Comparison of ENCODE assay signal across 8 mouse cellular contexts in genomic region chr10:22644853-22645491, GRCm38 (mm10). TPM values are rescaled to one million over a fixed set of nuclear protein-coding genes. Genes with fewer than 3 reads are reported as not detected.
DNase-seq lines count a peak whose midpoint lies in the region; ATAC-seq and TF ChIP-seq lines count a peak whose summit lies in the region.

Gene Slc2a12, plus strand, starts transcription at chr10:22645011.

- 8% methylated on average over 40 of the region's 40 CpGs for WGBS in spleen, adult 2 months
- WGBS in forebrain, embryonic 11.5 days = 2% methylated on average over 40 of the region's 40 CpGs
- 1% methylated on average over 40 of the region's 40 CpGs for WGBS in heart, embryonic 13.5 days
- 4% methylated on average over 40 of the region's 40 CpGs for WGBS in kidney, embryonic 15.5 days
- WGBS in limb, embryonic 14.5 days = 4% methylated on average over 40 of the region's 40 CpGs
- WGBS in midbrain, embryonic 14.5 days = 2% methylated on average over 40 of the region's 40 CpGs
- 4% methylated on average over 40 of the region's 40 CpGs for WGBS in stomach, embryonic 14.5 days

- DNase-seq in spleen, adult 2 months (ENCODE audit: low read depth in 1 of 2, low spot score in 2 of 2) = no peak
- DNase-seq in spleen, adult 12 weeks (ENCODE audit: low spot score) = no peak
- DNase-seq in forebrain, embryonic 11.5 days (ENCODE audit: low spot score) = peak; percentile 80
- DNase-seq in limb, embryonic 14.5 days (ENCODE audit: low spot score) = peak; percentile 47
- peak; percentile 70 for DNase-seq in midbrain, embryonic 14.5 days

- peaks cover 5% of the 10 kb centered on the region for H3K4me1 ChIP-seq in spleen, adult 2 months (ENCODE audit: control insufficient read depth, insufficient read depth, insufficient read length)
- peaks cover 3% of the 10 kb centered on the region; the same call in 1 of the 2 replicates for H3K4me1 ChIP-seq in forebrain, embryonic 11.5 days (replicated peaks; ENCODE audit: control insufficient read depth, insufficient read depth, low read length)
- peaks cover 9% of the 10 kb centered on the region for H3K4me1 ChIP-seq in heart, embryonic 13.5 days
- peaks cover 7% of the 10 kb centered on the region for H3K4me1 ChIP-seq in kidney, embryonic 15.5 days
- no peaks in the 10 kb centered on the region for H3K4me1 ChIP-seq in limb, embryonic 14.5 days (ENCODE audit: control insufficient read depth, insufficient read depth, low read length)
- H3K4me1 ChIP-seq in midbrain, embryonic 14.5 days (ENCODE audit: control insufficient read depth, insufficient read depth, low read length) = 0 out of 2 replicates have a peak, but pooled peaks cover 6% of the 10 kb centered on the region
- peaks cover 4% of the 10 kb centered on the region; the same call in 1 of the 2 replicates for H3K4me1 ChIP-seq in stomach, embryonic 14.5 days (ENCODE audit: control insufficient read depth, insufficient read depth, low read length)

- TF ChIP-seq POLR2A in spleen, adult 2 months (IDR thresholded peaks at IDR 0.05; ENCODE audit: low read depth, low read length) = no peak
- no peak for TF ChIP-seq POLR2A in limb, embryonic 14.5 days (IDR thresholded peaks at IDR 0.05; ENCODE audit: borderline replicate concordance, extremely low read depth, insufficient read depth, insufficient read length)

- H3K9me3 ChIP-seq in forebrain, embryonic 11.5 days (ENCODE audit: control insufficient read depth, low read length) = no peaks in the 10 kb centered on the region
- H3K9me3 ChIP-seq in heart, embryonic 13.5 days = peaks cover 10% of the 10 kb centered on the region
- peaks cover 7% of the 10 kb centered on the region; the same call in 1 of the 2 replicates for H3K9me3 ChIP-seq in kidney, embryonic 15.5 days (replicated peaks)
- H3K9me3 ChIP-seq in limb, embryonic 14.5 days (ENCODE audit: control insufficient read depth, low read length) = 0 out of 2 replicates have a peak, but pooled peaks cover 3% of the 10 kb centered on the region
- no peaks in the 10 kb centered on the region for H3K9me3 ChIP-seq in midbrain, embryonic 14.5 days (ENCODE audit: control insufficient read depth, low read length)
- H3K9me3 ChIP-seq in stomach, embryonic 14.5 days (ENCODE audit: control insufficient read depth, low read depth, low read length) = peaks cover 5% of the 10 kb centered on the region; the same call in 1 of the 2 replicates

- peak within 1 kb of the TSS; percentile 44; the same call in 1 of the 2 replicates for H3K4me3 ChIP-seq in spleen, adult 2 months (ENCODE audit: extremely low read depth, insufficient read depth, insufficient read length)
- H3K4me3 ChIP-seq in forebrain, embryonic 11.5 days (ENCODE audit: low read depth, low read length) = peak within 1 kb of the TSS; percentile 47
- peak within 1 kb of the TSS; percentile 58 for H3K4me3 ChIP-seq in heart, embryonic 13.5 days
- peak within 1 kb of the TSS; percentile 52 for H3K4me3 ChIP-seq in kidney, embryonic 15.5 days (replicated peaks)
- H3K4me3 ChIP-seq in limb, embryonic 14.5 days (replicated peaks; ENCODE audit: low read length) = peak within 1 kb of the TSS; percentile 43
- peak within 1 kb of the TSS; percentile 48 for H3K4me3 ChIP-seq in midbrain, embryonic 14.5 days (replicated peaks; ENCODE audit: low read depth, low read length)
- H3K4me3 ChIP-seq in stomach, embryonic 14.5 days (ENCODE audit: low read depth, low read length) = peak within 1 kb of the TSS; percentile 43

- peak; percentile 86 for ATAC-seq in forebrain, embryonic 11.5 days (replicated peaks; ENCODE audit: low FRiP score)
- no peak; the same call in 1 of the 2 replicates for ATAC-seq in heart, embryonic 13.5 days (ENCODE audit: extremely low read depth, insufficient number of reproducible peaks, low FRiP score, low TSS enrichment)
- ATAC-seq in kidney, embryonic 15.5 days (replicated peaks; ENCODE audit: low FRiP score) = peak; percentile 86
- peak; percentile 79 for ATAC-seq in limb, embryonic 14.5 days (ENCODE audit: low FRiP score, low read depth)
- peak; percentile 72 for ATAC-seq in midbrain, embryonic 14.5 days (ENCODE audit: low FRiP score, low TSS enrichment)
- ATAC-seq in stomach, embryonic 14.5 days (ENCODE audit: insufficient number of reproducible peaks, insufficient read depth, low FRiP score, low read depth) = peak; percentile 65

- H3K27ac ChIP-seq in spleen, adult 2 months (ENCODE audit: insufficient read depth, low read length) = no peak within 1 kb of the TSS
- peak within 1 kb of the TSS; percentile 37; the same call in 1 of the 2 replicates for H3K27ac ChIP-seq in forebrain, embryonic 11.5 days (ENCODE audit: low read depth, low read length)
- H3K27ac ChIP-seq in heart, embryonic 13.5 days (replicated peaks) = peak within 1 kb of the TSS; percentile 73
- peak within 1 kb of the TSS; percentile 82 for H3K27ac ChIP-seq in kidney, embryonic 15.5 days
- peak within 1 kb of the TSS; percentile 72 for H3K27ac ChIP-seq in limb, embryonic 14.5 days (replicated peaks; ENCODE audit: low read depth, low read length)
- H3K27ac ChIP-seq in midbrain, embryonic 14.5 days (replicated peaks; ENCODE audit: low read depth, low read length) = peak within 1 kb of the TSS; percentile 66
- peak within 1 kb of the TSS; percentile 66; the same call in 1 of the 2 replicates for H3K27ac ChIP-seq in stomach, embryonic 14.5 days (ENCODE audit: low read length)

- H3K4me2 ChIP-seq in forebrain, embryonic 11.5 days (ENCODE audit: low read depth, low read length, severe bottlenecking) = peak within 1 kb of the TSS; percentile 78
- peak within 1 kb of the TSS; percentile 71 for H3K4me2 ChIP-seq in heart, embryonic 13.5 days
- peak within 1 kb of the TSS; percentile 76 for H3K4me2 ChIP-seq in kidney, embryonic 15.5 days
- H3K4me2 ChIP-seq in limb, embryonic 14.5 days (replicated peaks; ENCODE audit: low read depth, low read length, severe bottlenecking) = peak within 1 kb of the TSS; percentile 51
- H3K4me2 ChIP-seq in midbrain, embryonic 14.5 days (ENCODE audit: low read length) = peak within 1 kb of the TSS; percentile 88
- H3K4me2 ChIP-seq in stomach, embryonic 14.5 days (replicated peaks; ENCODE audit: low read depth, low read length) = peak within 1 kb of the TSS; percentile 59

- no peaks in the 10 kb centered on the region for H3K36me3 ChIP-seq in spleen, adult 2 months (ENCODE audit: control insufficient read depth, insufficient read depth, low read length)
- H3K36me3 ChIP-seq in forebrain, embryonic 11.5 days (ENCODE audit: control insufficient read depth, insufficient read depth, low read length) = no peaks in the 10 kb centered on the region
- no peaks in the 10 kb centered on the region for H3K36me3 ChIP-seq in heart, embryonic 13.5 days
- no peaks in the 10 kb centered on the region for H3K36me3 ChIP-seq in kidney, embryonic 15.5 days
- H3K36me3 ChIP-seq in limb, embryonic 14.5 days (ENCODE audit: control insufficient read depth, insufficient read depth, low read length) = no peaks in the 10 kb centered on the region
- H3K36me3 ChIP-seq in midbrain, embryonic 14.5 days (ENCODE audit: control insufficient read depth, insufficient read depth, low read length) = no peaks in the 10 kb centered on the region
- no peaks in the 10 kb centered on the region for H3K36me3 ChIP-seq in stomach, embryonic 14.5 days (ENCODE audit: control insufficient read depth, insufficient read depth, low read length)

- peak within 1 kb of the TSS; percentile 57 for H3K9ac ChIP-seq in forebrain, embryonic 11.5 days (ENCODE audit: low read length)
- H3K9ac ChIP-seq in heart, embryonic 13.5 days = peak within 1 kb of the TSS; percentile 73
- peak within 1 kb of the TSS; percentile 27; the same call in 1 of the 2 replicates for H3K9ac ChIP-seq in kidney, embryonic 15.5 days
- H3K9ac ChIP-seq in limb, embryonic 14.5 days (ENCODE audit: low read depth, low read length, severe bottlenecking) = peak within 1 kb of the TSS; percentile 42
- H3K9ac ChIP-seq in midbrain, embryonic 14.5 days (replicated peaks; ENCODE audit: low read length) = peak within 1 kb of the TSS; percentile 44; the same call in 1 of the 2 replicates
- no peak within 1 kb of the TSS; the same call in 1 of the 2 replicates for H3K9ac ChIP-seq in stomach, embryonic 14.5 days (replicated peaks; ENCODE audit: low read depth, low read length)

- H3K27me3 ChIP-seq in spleen, adult 2 months (ENCODE audit: control insufficient read depth, insufficient read depth, low read length) = no peaks in the 10 kb centered on the region
- H3K27me3 ChIP-seq in forebrain, embryonic 11.5 days (ENCODE audit: control insufficient read depth, insufficient read depth, low read length) = no peaks in the 10 kb centered on the region
- H3K27me3 ChIP-seq in heart, embryonic 13.5 days (replicated peaks) = no peaks in the 10 kb centered on the region
- H3K27me3 ChIP-seq in kidney, embryonic 15.5 days = no peaks in the 10 kb centered on the region
- H3K27me3 ChIP-seq in limb, embryonic 14.5 days (ENCODE audit: control insufficient read depth, insufficient read depth, low read length) = no peaks in the 10 kb centered on the region
- no peaks in the 10 kb centered on the region for H3K27me3 ChIP-seq in midbrain, embryonic 14.5 days (ENCODE audit: control insufficient read depth, insufficient read depth, low read length)
- H3K27me3 ChIP-seq in stomach, embryonic 14.5 days (ENCODE audit: control insufficient read depth, insufficient read depth, low read length) = no peaks in the 10 kb centered on the region

- TF ChIP-seq CTCF in spleen, adult 2 months (IDR thresholded peaks at IDR 0.05; ENCODE audit: extremely low read depth, insufficient read depth, insufficient read length, insufficient replicate concordance) = no peak

RNA-seq across cellular contexts. Expression of gene Slc2a12, which starts in this region (rescaled TPM):
- 0.02 and 0.04 TPM in 2 replicates for polyA plus RNA-seq in spleen, adult 2 months (2012; rRNA removed)
- 2.2 and 2.4 TPM in 2 replicates for polyA plus RNA-seq in forebrain, embryonic 11.5 days (2014; fragmentation: Nextera tagmentation; extraction: Ambion mirVana)
- polyA plus RNA-seq in heart, embryonic 13.5 days (2015; fragmentation: Nextera tagmentation; extraction: Ambion mirVana) = 1.7 and 1.8 TPM in 2 replicates
- polyA plus RNA-seq in kidney, embryonic 15.5 days (2015; fragmentation: Nextera tagmentation; extraction: Ambion mirVana) = 1.9 and 2.9 TPM in 2 replicates
- polyA plus RNA-seq in limb, embryonic 14.5 days (2012; rRNA removed) = 1.7 and 2.3 TPM in 2 replicates
- 2.1 and 2.9 TPM in 2 replicates for polyA plus RNA-seq in limb, embryonic 14.5 days (2014; fragmentation: Nextera tagmentation; extraction: Ambion mirVana)
- 1.2 and 4.6 TPM in 2 replicates for polyA plus RNA-seq in midbrain, embryonic 14.5 days (2014; fragmentation: Nextera tagmentation; extraction: Ambion mirVana)
- 2.8 TPM in 2 replicates for polyA plus RNA-seq in stomach, embryonic 14.5 days (2014; fragmentation: Nextera tagmentation; extraction: Ambion mirVana)

Comparison
In these comparisons a context has a peak if more than half of its experiments do, and no peak if none do; other contexts are left out.
1. DNase-seq: peak in forebrain, embryonic 11.5 days (single experiment), limb, embryonic 14.5 days (single experiment) and midbrain, embryonic 14.5 days (single experiment); none in spleen, adult 2 months (0 of 2) and spleen, adult 12 weeks (single experiment).
2. Peak in every context shown above with its lines, with median percentiles within 50 percentile points of each other: H3K4me3 ChIP-seq and H3K4me2 ChIP-seq.